Mouse (Mus musculus) heart, postnatal 10 days (tissue): ENCODE measurements around the gene Gm13691. TPM values are rescaled to one million over a fixed set of nuclear protein-coding genes. Genes with fewer than 3 reads are reported as not detected.
"Not testable (repeated sequence)": the region's sequence is repeated elsewhere in the genome, so short reads cannot be mapped to it uniquely, and the experiment has no call there.

Experiments
- DNase-seq, 2 experiments: peaks; one replicate each; pipeline ENCODE4 v3.0.0; 2021
- intact Hi-C: fragments of 180-260 bp; cut with DNase I; formaldehyde crosslinking; loops from one replicate; pipeline ENCODE4 v1.15.1; 2025
- total RNA-seq, 2 experiments: library from RNA; stranded (reverse); gene quantifications; 2 replicates each; pipeline ENCODE4 v1.2.3; 2021

The Gm13691 gene
- 1 to 10 TPM; 1.0 to 1.1 TPM for total RNA-seq

DNA sequence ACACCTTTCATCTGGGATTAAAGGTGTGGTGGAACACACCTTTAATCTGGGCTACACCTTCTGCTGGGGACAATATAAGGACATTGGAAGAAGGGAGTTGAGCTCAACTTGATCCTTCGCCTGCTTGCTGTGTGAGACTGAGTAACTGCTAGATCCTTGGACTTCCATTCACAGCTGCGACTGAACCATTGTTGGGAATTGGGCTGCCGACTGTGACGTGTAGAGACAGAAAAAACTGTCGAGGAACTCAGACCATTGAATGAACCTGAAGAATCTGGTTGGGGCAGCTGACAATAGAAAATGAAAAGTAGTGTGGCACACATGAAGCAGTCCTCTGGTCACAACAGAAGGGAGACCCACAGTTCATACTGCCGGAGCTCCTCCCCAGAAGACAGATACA, at the start of gene Gm13691:
Gene Gm13691, plus strand, starts transcription at position 301 of the 400 bp plus-strand sequence.
- DNase-seq, intact Hi-C loops: not testable (repeated sequence)

DNA sequence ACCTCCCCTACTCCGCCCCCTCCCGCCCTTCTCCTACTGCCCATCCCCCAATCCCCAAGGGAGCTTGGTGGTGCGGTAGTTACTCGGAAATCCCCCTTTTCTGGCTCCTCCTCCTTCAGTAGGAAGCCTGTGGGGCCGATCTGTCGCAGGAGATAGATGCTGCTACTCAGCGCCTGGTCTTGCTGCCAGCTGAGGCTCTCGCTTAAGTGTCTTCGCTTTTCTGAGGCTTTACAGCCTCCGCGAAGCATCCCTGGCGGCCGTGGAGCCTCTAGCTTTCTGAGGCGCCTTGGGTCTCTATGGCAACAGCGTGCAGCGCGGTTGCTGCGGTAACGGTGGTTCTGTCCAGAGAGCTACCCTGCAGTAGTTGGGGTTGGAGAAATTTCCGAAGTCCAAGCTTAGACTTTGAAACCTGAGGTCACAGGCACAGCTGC, 49.4 kb upstream of the Gm13691 start, which contains the start of gene Zswim2:
Gene Zswim2, minus strand, starts transcription at position 298 of the 431 bp plus-strand sequence.
- DNase-seq: peak; percentile 15 to 20
- intact Hi-C loops: no loop called here

DNA sequence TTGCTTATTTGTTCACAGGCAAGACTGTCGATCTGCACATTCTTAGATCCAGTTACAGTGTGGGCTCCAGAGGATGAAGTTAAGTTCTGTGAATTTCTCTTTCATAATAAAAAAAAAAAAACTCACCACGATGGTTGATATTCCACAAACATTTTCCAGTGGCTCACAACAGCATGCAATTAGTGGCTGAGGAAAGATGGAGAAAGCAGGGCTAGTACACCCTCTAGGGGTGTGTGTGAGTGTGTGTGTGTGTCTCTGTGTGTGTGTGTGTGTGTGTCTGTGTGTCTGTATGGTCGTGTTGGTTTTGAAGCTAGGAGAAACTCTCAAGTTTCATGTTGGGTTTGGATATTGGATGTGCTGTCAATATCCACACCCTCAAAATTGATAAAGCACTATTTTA, 49.0 kb upstream of the Gm13691 start:
- intact Hi-C loops: no loop called here
- no peak for DNase-seq

DNA sequence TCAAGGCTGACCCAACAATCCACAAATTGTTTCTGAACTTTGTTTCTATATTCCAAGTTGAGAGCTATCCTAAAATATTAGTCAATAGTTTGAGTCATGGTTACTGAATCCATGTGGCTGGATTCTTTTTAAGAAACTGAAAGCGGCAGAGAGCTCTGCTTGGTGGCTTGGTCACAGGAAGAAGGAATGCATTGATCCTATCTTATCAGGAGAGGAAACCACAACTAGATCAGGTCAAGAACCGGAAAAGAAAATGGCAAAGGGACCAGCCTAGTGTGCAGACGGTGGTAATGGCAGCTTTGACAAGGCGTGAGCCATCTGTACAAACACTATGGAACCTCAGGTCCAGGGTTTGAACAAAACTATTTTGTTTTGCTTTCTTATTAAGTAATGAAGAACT, 48.6 kb upstream of the Gm13691 start:
- intact Hi-C loops: no loop called here
- DNase-seq: no peak

DNA sequence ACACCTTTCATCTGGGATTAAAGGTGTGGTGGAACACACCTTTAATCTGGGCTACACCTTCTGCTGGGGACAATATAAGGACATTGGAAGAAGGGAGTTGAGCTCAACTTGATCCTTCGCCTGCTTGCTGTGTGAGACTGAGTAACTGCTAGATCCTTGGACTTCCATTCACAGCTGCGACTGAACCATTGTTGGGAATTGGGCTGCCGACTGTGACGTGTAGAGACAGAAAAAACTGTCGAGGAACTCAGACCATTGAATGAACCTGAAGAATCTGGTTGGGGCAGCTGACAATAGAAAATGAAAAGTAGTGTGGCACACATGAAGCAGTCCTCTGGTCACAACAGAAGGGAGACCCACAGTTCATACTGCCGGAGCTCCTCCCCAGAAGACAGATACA, 35.0 kb upstream of the Gm13691 start, which contains the start of gene Gm13698:
Gene Gm13698, plus strand, starts transcription at position 301 of the 400 bp plus-strand sequence.
- intact Hi-C loops, DNase-seq: not testable (repeated sequence)

DNA sequence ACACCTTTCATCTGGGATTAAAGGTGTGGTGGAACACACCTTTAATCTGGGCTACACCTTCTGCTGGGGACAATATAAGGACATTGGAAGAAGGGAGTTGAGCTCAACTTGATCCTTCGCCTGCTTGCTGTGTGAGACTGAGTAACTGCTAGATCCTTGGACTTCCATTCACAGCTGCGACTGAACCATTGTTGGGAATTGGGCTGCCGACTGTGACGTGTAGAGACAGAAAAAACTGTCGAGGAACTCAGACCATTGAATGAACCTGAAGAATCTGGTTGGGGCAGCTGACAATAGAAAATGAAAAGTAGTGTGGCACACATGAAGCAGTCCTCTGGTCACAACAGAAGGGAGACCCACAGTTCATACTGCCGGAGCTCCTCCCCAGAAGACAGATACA, 29.1 kb upstream of the Gm13691 start, which contains the start of gene Gm13693:
Gene Gm13693, plus strand, starts transcription at position 301 of the 400 bp plus-strand sequence.
- DNase-seq, intact Hi-C loops: not testable (repeated sequence)

DNA sequence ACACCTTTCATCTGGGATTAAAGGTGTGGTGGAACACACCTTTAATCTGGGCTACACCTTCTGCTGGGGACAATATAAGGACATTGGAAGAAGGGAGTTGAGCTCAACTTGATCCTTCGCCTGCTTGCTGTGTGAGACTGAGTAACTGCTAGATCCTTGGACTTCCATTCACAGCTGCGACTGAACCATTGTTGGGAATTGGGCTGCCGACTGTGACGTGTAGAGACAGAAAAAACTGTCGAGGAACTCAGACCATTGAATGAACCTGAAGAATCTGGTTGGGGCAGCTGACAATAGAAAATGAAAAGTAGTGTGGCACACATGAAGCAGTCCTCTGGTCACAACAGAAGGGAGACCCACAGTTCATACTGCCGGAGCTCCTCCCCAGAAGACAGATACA, 23.3 kb upstream of the Gm13691 start, which contains the start of gene Gm13695:
Gene Gm13695, plus strand, starts transcription at position 301 of the 400 bp plus-strand sequence.
- DNase-seq, intact Hi-C loops: not testable (repeated sequence)

DNA sequence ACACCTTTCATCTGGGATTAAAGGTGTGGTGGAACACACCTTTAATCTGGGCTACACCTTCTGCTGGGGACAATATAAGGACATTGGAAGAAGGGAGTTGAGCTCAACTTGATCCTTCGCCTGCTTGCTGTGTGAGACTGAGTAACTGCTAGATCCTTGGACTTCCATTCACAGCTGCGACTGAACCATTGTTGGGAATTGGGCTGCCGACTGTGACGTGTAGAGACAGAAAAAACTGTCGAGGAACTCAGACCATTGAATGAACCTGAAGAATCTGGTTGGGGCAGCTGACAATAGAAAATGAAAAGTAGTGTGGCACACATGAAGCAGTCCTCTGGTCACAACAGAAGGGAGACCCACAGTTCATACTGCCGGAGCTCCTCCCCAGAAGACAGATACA, 17.5 kb upstream of the Gm13691 start, which contains the start of gene Gm13696:
Gene Gm13696, plus strand, starts transcription at position 301 of the 400 bp plus-strand sequence.
- DNase-seq, intact Hi-C loops: not testable (repeated sequence)

DNA sequence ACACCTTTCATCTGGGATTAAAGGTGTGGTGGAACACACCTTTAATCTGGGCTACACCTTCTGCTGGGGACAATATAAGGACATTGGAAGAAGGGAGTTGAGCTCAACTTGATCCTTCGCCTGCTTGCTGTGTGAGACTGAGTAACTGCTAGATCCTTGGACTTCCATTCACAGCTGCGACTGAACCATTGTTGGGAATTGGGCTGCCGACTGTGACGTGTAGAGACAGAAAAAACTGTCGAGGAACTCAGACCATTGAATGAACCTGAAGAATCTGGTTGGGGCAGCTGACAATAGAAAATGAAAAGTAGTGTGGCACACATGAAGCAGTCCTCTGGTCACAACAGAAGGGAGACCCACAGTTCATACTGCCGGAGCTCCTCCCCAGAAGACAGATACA, 11.7 kb upstream of the Gm13691 start, which contains the start of gene Gm13694:
Gene Gm13694, plus strand, starts transcription at position 301 of the 400 bp plus-strand sequence.
- DNase-seq, intact Hi-C loops: not testable (repeated sequence)

DNA sequence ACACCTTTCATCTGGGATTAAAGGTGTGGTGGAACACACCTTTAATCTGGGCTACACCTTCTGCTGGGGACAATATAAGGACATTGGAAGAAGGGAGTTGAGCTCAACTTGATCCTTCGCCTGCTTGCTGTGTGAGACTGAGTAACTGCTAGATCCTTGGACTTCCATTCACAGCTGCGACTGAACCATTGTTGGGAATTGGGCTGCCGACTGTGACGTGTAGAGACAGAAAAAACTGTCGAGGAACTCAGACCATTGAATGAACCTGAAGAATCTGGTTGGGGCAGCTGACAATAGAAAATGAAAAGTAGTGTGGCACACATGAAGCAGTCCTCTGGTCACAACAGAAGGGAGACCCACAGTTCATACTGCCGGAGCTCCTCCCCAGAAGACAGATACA, 5.9 kb upstream of the Gm13691 start, which contains the start of gene Gm13697:
Gene Gm13697, plus strand, starts transcription at position 301 of the 400 bp plus-strand sequence.
- DNase-seq, intact Hi-C loops: not testable (repeated sequence)

DNA sequence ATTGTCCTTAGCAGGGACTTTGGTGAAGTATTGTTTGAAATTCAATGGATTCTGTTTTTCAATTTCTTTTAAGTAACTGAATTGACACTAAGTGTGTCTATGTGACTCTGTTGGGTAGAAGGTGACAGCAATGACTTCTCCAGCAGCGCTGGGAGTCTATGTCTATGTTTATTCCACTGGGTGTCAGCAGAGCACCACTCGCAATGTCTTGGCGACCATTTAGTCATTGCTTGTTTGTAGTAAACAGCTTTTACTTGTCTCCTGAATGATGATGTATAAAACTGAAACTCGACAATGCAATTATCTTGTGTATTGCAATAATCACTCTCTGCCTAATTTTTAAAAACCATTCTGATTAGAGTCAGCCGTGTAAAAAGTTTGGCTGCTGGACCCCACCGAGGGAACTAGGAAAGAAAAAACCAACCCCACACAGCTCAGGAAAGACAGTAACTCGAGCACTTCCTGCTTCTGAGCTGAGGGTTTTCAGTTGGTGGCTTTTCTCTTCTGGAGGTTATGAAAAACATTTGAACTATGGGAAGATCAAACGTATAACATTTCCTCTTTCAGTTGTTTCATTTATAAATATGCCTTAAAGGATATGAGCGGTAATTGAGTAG, 3.4 kb downstream of the Gm13691 start:
- intact Hi-C loops: not testable (repeated sequence)
- peak; percentile 44 to 52 for DNase-seq

DNA sequence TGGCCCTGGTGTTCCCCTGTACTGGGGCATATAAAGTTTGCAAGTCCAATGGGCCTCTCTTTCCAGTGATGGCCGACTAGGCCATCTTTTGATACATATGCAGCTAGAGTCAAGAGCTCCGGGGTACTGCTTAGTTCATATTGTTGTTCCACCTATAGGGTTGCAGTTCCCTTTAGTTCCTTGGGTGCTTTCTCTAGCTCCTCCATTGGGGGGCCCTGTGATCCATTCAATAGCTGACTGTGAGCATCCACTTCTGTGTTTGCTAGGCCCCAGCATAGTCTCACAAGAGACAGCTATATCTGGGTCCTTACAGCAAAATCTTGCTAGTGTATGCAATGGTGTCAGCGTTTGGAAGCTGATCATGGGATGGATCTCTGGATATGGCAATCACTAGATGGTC, 4.2 kb downstream of the Gm13691 start:
- intact Hi-C loops, DNase-seq: not testable (repeated sequence)

DNA sequence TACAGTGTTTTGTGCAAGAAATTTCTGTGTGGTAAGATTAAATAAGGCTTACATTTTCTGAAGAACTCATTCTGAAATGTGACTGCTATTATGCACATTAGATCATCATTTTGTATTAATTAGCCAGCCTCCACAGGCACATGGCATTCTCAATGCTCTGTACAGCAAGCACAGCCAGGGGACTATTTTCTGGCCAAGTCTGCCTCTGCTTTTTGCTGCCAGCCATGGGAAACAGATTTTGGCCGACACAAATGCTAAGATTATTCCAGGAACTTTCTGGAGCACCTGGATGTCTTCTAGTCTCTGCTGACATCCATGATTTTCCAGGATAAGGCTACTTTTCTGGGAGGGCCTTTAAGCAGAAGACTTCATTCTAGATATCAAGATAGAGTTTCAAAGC, 18.6 kb downstream of the Gm13691 start:
- no peak for DNase-seq

DNA sequence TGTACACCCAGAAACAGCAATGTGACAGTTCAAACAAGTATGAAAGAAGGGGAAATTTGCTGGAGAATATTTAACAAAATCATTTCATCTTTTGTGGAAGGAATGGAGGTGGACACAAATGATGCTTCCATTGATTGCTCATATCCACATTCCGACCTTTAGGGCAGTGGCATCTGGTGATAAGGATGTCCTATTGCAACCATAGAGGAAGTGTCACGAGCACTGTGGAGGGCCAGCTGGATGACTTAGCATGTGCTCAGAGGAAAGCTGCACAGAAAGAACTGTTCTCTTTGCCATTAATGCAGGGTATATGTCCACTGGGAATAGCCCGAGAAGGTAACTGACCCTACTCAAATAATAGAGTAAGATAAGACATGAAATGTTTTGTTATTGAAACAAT, 19.5 kb downstream of the Gm13691 start:
- DNase-seq: no peak
- intact Hi-C loops: no loop called here

More for the DNA sequence above, 18.6 kb downstream of the Gm13691 start:
- intact Hi-C loops: no loop called here

DNA sequence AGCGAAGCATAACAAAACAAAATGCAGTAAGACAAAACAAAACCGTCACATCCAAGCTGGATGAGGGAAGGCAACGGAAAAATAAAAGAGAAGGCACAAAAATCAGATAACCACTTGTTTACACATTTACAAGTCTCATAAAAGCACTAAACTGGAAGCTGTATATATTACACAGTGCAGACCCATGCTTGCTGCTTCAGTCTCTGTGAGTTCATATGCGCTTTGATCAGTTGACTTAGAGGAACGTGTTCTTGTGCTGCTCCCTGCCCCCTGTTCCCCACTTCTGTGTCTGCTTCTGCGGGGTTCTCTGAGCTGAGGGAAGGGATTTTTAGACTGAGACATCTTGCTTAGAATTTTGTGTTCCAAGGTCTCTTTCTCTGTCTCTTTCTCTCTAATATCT, 24.2 kb downstream of the Gm13691 start:
- no peak for DNase-seq
- intact Hi-C loops: no loop called here

DNA sequence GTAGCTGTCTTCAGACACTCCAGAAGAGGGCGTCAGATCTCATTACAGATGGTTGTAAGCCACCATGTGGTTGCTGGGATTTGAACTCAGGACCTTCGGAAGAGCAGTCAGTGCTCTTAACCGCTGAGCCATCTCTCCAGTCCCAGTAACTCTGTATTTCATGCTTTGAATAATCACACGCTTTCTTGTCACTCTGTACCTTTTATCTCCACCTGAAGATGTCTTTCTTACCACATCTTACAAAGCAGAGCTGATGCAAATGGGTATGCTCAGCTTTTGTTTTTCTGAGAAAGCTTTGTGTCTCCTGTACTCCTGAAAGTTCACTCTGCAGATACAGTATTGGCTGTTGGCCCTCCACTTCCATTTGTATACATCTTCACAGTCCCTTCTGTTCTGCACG, 25.9 kb downstream of the Gm13691 start:
- intact Hi-C loops, DNase-seq: not testable (repeated sequence)

DNA sequence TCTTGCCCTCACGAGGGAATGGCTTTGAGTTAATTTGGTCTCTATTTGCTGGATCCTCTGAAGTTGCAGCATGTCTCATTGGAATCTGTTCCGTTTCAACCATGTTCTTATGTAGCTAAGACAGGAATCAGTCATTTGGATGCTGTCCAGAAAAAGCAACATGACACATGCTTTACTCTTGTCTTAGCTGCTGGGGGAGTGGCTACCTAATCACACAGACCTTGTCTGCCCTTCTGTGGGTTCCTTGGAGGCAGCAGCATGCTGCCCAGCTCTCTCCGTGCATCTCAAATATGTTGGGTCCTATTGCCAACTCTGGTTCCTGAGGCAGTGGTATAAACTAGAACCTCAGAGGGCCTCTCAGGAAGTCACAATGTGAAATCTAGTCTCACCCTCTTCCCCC, 28.0 kb downstream of the Gm13691 start:
- peak in 1 of 2 experiments; percentile 18 for DNase-seq
- intact Hi-C loops: no loop called here

DNA sequence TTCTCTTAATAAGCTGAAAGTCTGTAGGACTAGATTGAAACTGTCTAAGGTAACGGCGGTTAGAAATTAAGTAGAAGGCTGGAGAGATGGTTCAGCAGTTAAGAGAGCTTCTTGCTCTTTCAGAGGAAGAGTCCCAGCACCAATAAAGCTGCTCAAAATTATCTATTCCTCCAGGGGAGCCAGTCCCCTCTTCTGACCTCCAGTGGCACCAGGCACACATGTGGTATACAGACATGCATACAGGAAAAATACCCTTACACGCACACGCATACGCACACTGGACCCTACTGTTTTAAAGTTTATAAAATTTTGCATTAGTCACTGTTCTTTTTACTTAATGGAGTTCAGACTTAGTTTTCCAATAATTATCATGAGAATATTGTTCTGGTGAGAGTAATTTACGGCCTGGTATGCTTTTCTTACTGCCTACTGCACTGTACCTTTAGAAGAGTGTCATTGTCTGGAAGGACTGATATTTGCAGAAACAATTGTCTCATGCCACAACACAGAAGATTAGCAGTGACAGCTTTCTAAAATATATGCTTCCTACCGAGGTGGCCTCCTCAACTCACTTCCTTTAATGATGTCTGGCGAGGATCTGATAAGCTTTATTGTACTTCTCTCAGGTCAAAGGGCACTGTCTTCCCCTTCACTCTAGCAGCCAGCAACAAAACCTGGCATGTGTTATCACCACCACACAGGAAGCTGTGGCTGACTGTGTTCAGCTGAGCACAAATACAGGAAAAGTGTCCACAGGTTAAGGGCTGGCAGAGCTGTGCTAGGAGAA, 29.4 kb downstream of the Gm13691 start:
- DNase-seq: no peak
- intact Hi-C loops: no loop called here

DNA sequence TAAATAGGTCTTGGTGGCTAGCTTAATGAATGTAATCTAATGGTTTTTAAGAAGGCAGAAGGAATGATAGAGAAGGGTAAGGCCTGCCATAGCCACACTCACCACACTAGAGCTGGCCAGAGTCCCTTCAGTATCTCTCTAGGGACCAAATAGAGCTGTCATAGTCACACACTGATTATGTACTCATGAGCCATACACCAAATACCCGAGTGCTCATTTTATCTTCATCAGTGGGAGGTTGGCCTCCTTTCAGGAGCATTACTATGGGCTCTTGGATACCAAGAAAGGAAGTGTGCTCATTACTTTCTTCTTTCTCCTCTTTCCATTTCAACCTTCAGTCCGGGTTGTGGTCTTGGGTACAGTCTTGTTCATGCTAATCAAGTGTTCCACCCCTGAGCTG, 31.6 kb downstream of the Gm13691 start:
- intact Hi-C loops: no loop called here
- no peak for DNase-seq

DNA sequence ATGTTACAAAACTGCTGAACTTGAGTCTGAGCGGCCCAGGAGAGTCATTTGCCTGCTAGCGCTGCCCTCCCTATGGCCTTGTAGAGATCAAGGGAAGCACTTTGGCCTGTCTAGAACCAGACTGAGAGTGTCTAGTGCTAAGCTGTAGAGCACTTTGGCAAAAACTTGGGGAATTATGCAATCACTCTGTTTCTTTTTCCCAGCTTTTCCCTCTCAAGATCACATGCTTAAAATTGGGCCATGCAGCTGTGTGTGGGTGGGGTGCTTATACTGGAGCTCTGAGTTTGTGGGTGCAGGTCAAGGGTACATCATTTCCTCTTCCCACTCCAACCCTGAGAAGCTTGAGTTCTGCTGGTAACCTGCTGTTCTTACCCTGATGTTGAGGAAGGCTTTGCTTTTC, 32.6 kb downstream of the Gm13691 start:
- intact Hi-C loops: no loop called here
- DNase-seq: peak; percentile 58 to 64

DNA sequence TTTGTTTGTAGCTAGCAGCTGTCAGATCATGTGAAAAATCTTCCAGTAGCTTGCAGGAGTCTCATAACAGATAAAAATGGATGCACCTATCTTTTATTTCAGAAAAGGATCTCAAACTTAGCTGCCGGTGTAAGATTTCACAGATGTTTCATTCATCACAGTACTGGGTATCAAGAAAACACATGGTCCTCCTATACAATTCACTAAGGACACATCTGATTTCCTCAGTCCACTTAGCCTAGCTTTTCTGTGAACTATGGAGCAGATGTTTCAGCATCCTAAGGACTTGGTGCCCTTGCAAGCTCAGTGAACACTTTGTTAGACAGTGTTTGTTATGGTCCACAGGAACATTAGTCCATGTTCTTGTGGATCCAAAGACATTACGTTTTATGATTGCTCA, 33.0 kb downstream of the Gm13691 start:
- DNase-seq: no peak
- intact Hi-C loops: no loop called here
